Mouse (Mus musculus): ENCODE results near the gene Sept10. TPM values are rescaled to one million over a fixed set of nuclear protein-coding genes. Genes with fewer than 3 reads are reported as not detected.

Sept10 gene
- polyA plus RNA-seq, 1 experiment from 2014 or later, result 40.1 TPM

DNA sequence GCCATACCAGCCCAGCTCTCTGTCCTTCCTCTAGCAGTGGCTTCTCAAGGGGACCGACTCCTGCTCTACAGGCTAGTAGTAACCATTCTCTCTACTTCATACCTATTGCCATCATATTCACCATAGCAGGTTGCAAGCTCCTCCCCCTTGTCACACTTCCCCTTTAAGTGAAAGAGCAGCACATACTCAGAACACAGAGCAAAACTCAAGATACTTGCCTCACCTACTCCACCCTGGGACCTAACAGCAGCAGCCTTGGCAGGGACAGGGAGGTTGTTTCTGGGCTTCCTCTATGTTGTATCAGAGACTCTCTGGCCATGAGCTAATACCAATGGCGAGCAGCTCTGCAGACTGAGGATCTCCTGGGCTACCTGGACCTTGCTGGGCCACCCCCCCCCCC is 96.2 kb downstream of the Sept10 start:
- Histone ChIP-seq H3K4me3 (ENCODE audit: control insufficient read depth in 1 of 2, insufficient read depth in 1 of 2, low read depth in 1 of 2, low read length in 2 of 2) (no peak overlapping the region), H3K27me3 (ENCODE audit: control insufficient read depth, insufficient read depth, low read length) (no peaks in the 10 kb centered on the region), H3K4me2 (ENCODE audit: low read length) (no peak overlapping the region), H3K9ac (ENCODE audit: low read length) (no peak overlapping the region), H3K27ac (replicated peaks in 1 of 2; ENCODE audit: control insufficient read depth in 1 of 2, insufficient read depth in 1 of 2, low read depth in 2 of 2, low read length in 2 of 2) (no peak overlapping the region), H3K9me3 (ENCODE audit: control insufficient read depth, low read length) (no peaks in the 10 kb centered on the region), H3K36me3 (ENCODE audit: control insufficient read depth, insufficient read depth, low read length) (no peaks in the 10 kb centered on the region), H3K4me1 (ENCODE audit: control insufficient read depth in 2 of 2, insufficient read depth in 2 of 2, low read length in 2 of 2) (peaks cover 2 to 4% of the 10 kb centered on the region in 2 experiments; a peak in 2 of 4 replicates)
- WGBS, result 88% methylated on average over 2 of the region's 2 CpGs
- ATAC-seq (ENCODE audit: insufficient number of reproducible peaks, insufficient read depth, low FRiP score, low read depth), result no peak

DNA sequence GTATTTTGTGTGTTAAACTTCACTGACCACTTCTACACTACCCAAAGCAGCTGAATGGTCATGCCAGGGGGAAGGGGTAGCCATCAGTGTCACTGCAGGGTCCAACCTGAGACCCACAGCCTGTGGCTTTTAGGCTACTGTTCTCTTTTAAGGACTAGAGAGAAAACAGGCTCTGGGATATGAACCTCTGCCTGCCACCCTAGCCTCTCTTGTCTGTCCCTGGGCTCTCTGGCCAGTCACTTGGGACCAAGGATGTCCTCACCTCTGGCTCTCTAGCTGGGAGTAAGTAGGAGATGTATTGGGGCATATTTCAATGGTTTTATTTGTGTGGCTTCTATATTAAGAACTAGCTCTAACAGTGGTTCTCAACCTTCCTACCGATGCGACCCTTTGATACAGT is 101.8 kb downstream of the Sept10 start:
- Histone ChIP-seq H3K27ac (replicated peaks in 1 of 2; ENCODE audit: control insufficient read depth in 1 of 2, insufficient read depth in 1 of 2, low read depth in 2 of 2, low read length in 2 of 2) (no peak overlapping the region), H3K27me3 (ENCODE audit: control insufficient read depth, insufficient read depth, low read length) (no peaks in the 10 kb centered on the region), H3K4me3 (ENCODE audit: control insufficient read depth in 1 of 2, insufficient read depth in 1 of 2, low read depth in 1 of 2, low read length in 2 of 2) (no peak overlapping the region), H3K4me2 (ENCODE audit: low read length) (no peak overlapping the region), H3K9me3 (ENCODE audit: control insufficient read depth, low read length) (no peaks in the 10 kb centered on the region), H3K4me1 (ENCODE audit: control insufficient read depth in 2 of 2, insufficient read depth in 2 of 2, low read length in 2 of 2) (peaks cover 2 to 7% of the 10 kb centered on the region in 2 experiments; a peak in 3 of 4 replicates), H3K36me3 (ENCODE audit: control insufficient read depth, insufficient read depth, low read length) (no peaks in the 10 kb centered on the region), H3K9ac (ENCODE audit: low read length) (no peak overlapping the region)
- no peak for ATAC-seq (ENCODE audit: insufficient number of reproducible peaks, insufficient read depth, low FRiP score, low read depth)
- 89% methylated on average over 2 of the region's 2 CpGs for WGBS

DNA sequence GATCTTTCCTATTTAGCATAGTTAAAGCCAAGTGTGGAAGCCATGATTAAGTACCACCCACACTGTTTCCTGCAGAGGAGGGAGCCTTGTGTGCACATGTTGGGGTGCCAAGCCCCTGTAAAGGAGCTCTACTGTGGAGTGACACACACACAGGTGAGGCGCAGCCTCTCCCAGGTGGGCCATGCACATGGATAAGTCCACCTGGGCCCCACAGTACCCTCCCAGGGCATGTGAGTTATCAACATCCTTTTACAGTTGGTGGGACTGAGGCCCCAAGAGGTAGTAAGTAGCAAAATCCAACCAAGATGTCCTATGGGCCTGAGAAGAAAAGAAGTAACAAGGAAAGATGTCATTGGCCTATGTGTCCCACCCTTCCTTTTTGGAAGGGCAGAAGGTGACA is 102.6 kb downstream of the Sept10 start:
- no peak overlapping the region for H3K27ac ChIP-seq (replicated peaks in 1 of 2; ENCODE audit: control insufficient read depth in 1 of 2, insufficient read depth in 1 of 2, low read depth in 2 of 2, low read length in 2 of 2)

DNA sequence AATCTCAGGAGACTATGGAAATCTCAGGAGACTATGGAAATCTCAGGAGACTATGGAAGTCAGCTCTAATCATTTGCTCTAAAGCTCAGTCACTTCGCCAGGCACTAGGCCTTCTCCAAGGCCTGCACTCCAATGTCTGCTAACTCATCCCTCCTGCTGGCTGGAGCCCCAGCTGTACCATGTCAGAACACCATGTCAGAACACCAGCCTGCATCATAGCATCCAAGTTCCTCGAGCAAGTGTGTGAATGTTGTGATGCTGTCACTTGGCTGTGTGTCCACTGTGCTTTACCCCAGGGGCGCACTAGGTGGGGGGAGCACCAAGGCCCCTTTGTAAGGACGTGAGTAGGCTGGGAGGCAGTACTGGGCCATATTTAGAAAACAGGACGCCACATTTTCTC is 104.1 kb downstream of the Sept10 start:
- WGBS, result 72% methylated on average over 5 of the region's 5 CpGs
- Histone ChIP-seq H3K27me3 (ENCODE audit: control insufficient read depth, insufficient read depth, low read length) (no peaks in the 10 kb centered on the region), H3K9me3 (ENCODE audit: control insufficient read depth, low read length) (no peaks in the 10 kb centered on the region), H3K36me3 (ENCODE audit: control insufficient read depth, insufficient read depth, low read length) (no peaks in the 10 kb centered on the region), H3K4me2 (ENCODE audit: low read length) (no peak overlapping the region), H3K9ac (ENCODE audit: low read length) (no peak overlapping the region), H3K27ac (replicated peaks in 1 of 2; ENCODE audit: control insufficient read depth in 1 of 2, insufficient read depth in 1 of 2, low read depth in 2 of 2, low read length in 2 of 2) (no peak overlapping the region), H3K4me3 (ENCODE audit: control insufficient read depth in 1 of 2, insufficient read depth in 1 of 2, low read depth in 1 of 2, low read length in 2 of 2) (no peak overlapping the region), H3K4me1 (ENCODE audit: control insufficient read depth in 2 of 2, insufficient read depth in 2 of 2, low read length in 2 of 2) (peaks cover 6 to 12% of the 10 kb centered on the region in 2 experiments; a peak in 3 of 4 replicates)
- ATAC-seq (ENCODE audit: insufficient number of reproducible peaks, insufficient read depth, low FRiP score, low read depth), result no peak

More for the DNA sequence above, 102.6 kb downstream of the Sept10 start:
- no peak for ATAC-seq (ENCODE audit: insufficient number of reproducible peaks, insufficient read depth, low FRiP score, low read depth)
- Histone ChIP-seq H3K4me1 (ENCODE audit: control insufficient read depth in 2 of 2, insufficient read depth in 2 of 2, low read length in 2 of 2) (peaks cover 6 to 12% of the 10 kb centered on the region in 2 experiments; a peak in 3 of 4 replicates), H3K9ac (ENCODE audit: low read length) (no peak overlapping the region), H3K9me3 (ENCODE audit: control insufficient read depth, low read length) (no peaks in the 10 kb centered on the region), H3K27me3 (ENCODE audit: control insufficient read depth, insufficient read depth, low read length) (no peaks in the 10 kb centered on the region), H3K4me2 (ENCODE audit: low read length) (no peak overlapping the region), H3K36me3 (ENCODE audit: control insufficient read depth, insufficient read depth, low read length) (no peaks in the 10 kb centered on the region), H3K4me3 (ENCODE audit: control insufficient read depth in 1 of 2, insufficient read depth in 1 of 2, low read depth in 1 of 2, low read length in 2 of 2) (no peak overlapping the region)
- 92% methylated on average over 1 of the region's 1 CpGs for WGBS

DNA sequence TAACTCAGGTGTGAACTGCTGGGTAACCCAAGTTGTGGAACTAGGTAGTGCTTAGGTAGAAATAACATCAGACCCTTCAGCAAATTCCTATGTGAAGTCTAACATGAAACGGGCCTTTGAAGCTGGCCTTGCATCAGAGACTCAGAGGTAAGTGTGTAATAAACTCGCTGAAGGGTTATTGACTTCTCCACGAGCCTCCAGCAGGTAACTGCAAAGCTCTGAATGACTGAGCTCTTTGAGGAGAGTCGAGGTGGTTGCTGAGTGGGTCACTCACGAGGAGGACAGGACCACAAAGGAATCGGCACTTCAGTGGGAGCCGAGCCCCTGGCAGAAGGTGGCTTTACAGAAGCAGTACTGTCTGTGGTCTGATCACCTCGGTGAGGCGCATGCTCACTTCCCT is 105.3 kb downstream of the Sept10 start:
- Histone ChIP-seq H3K4me2 (ENCODE audit: low read length) (no peak overlapping the region), H3K36me3 (ENCODE audit: control insufficient read depth, insufficient read depth, low read length) (no peaks in the 10 kb centered on the region), H3K9me3 (ENCODE audit: control insufficient read depth, low read length) (no peaks in the 10 kb centered on the region), H3K27ac (replicated peaks in 1 of 2; ENCODE audit: control insufficient read depth in 1 of 2, insufficient read depth in 1 of 2, low read depth in 2 of 2, low read length in 2 of 2) (no peak overlapping the region), H3K4me3 (ENCODE audit: control insufficient read depth in 1 of 2, insufficient read depth in 1 of 2, low read depth in 1 of 2, low read length in 2 of 2) (no peak overlapping the region), H3K27me3 (ENCODE audit: control insufficient read depth, insufficient read depth, low read length) (no peaks in the 10 kb centered on the region), H3K4me1 (ENCODE audit: control insufficient read depth in 2 of 2, insufficient read depth in 2 of 2, low read length in 2 of 2) (peaks cover 6 to 12% of the 10 kb centered on the region in 2 experiments; a peak in 3 of 4 replicates), H3K9ac (ENCODE audit: low read length) (no peak overlapping the region)
- 80% methylated on average over 9 of the region's 9 CpGs for WGBS
- no peak for ATAC-seq (ENCODE audit: insufficient number of reproducible peaks, insufficient read depth, low FRiP score, low read depth)

DNA sequence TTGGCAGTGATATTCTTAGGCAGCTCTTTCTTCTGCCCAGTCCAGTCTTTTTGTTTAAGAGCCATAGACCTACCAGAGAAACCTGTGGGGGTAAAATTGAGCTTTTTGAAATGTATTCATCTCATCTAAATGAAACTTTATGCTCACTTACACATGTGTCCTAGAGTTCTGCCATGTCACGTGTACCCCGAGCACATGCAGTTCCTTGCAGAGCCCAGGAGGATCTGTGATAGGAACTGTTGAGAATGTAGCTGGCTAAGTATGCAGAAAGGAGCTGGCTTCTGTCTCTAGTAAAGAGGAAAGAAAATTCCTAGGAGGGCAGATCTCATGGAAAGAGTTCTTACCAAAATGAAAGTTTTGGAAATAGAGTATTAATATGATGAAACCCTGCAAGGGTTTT is 106.0 kb downstream of the Sept10 start:
- no peak for ATAC-seq (ENCODE audit: insufficient number of reproducible peaks, insufficient read depth, low FRiP score, low read depth)
- peaks cover 6 to 12% of the 10 kb centered on the region in 2 experiments; a peak in 3 of 4 replicates for H3K4me1 ChIP-seq (ENCODE audit: control insufficient read depth in 2 of 2, insufficient read depth in 2 of 2, low read length in 2 of 2)
- WGBS, result 79% methylated on average over 2 of the region's 2 CpGs
- no peak overlapping the region for H3K4me2 ChIP-seq (ENCODE audit: low read length)
- H3K9ac ChIP-seq (ENCODE audit: low read length), result no peak overlapping the region
- H3K27me3 ChIP-seq (ENCODE audit: control insufficient read depth, insufficient read depth, low read length), result no peaks in the 10 kb centered on the region
- H3K36me3 ChIP-seq (ENCODE audit: control insufficient read depth, insufficient read depth, low read length), result no peaks in the 10 kb centered on the region
- H3K4me3 ChIP-seq (ENCODE audit: control insufficient read depth in 1 of 2, insufficient read depth in 1 of 2, low read depth in 1 of 2, low read length in 2 of 2), result no peak overlapping the region
- H3K27ac ChIP-seq (replicated peaks in 1 of 2; ENCODE audit: control insufficient read depth in 1 of 2, insufficient read depth in 1 of 2, low read depth in 2 of 2, low read length in 2 of 2), result no peak overlapping the region
- no peaks in the 10 kb centered on the region for H3K9me3 ChIP-seq (ENCODE audit: control insufficient read depth, low read length)

DNA sequence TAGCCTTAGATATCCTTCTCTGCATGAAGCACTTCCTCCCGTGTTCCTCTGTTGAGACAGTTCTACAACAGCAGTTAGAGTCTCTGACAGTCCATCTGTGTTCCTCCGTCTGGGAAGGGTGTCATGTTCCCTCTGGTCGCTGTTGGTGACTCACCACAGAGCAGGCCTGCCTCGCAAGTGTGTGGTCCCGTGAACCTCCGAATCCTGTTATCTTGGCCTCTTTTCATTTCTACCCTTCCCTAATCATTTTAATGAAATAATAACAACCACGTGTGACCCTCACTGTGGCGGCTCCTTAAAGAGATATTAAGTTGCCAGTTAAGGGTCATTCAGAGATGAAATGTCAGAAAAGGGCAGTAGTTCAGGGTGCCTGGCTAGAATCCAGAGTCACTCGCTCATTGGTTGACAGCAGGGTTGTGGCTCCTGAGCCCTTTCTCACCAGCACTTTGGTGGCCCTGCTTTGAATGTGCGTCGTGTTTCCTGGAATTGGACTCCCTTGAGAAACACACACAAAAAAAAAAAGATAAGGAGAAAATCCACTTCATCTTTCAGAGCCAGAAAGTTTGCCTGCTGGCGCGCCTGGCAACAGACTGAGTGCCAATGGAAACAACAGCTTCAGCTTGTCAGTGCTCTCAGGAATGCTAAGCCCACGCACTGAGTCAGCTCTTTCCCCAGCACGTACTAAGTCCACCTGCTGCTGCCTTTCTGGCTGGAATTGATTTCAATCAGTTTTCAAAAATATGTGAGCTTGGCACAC is 106.9 kb downstream of the Sept10 start:
- peaks cover 6 to 12% of the 10 kb centered on the region in 2 experiments; a peak in 3 of 4 replicates for H3K4me1 ChIP-seq (ENCODE audit: control insufficient read depth in 2 of 2, insufficient read depth in 2 of 2, low read length in 2 of 2)
- H3K9me3 ChIP-seq (ENCODE audit: control insufficient read depth, low read length), result no peaks in the 10 kb centered on the region
- H3K36me3 ChIP-seq (ENCODE audit: control insufficient read depth, insufficient read depth, low read length), result no peaks in the 10 kb centered on the region
- H3K27me3 ChIP-seq (ENCODE audit: control insufficient read depth, insufficient read depth, low read length), result no peaks in the 10 kb centered on the region
- 0 out of 4 replicates have a peak overlapping the region, but pooled peaks of 1 of the 2 experiments have one; percentile 6 for H3K27ac ChIP-seq (replicated peaks in 1 of 2; ENCODE audit: control insufficient read depth in 1 of 2, insufficient read depth in 1 of 2, low read depth in 2 of 2, low read length in 2 of 2)
- ATAC-seq (ENCODE audit: insufficient number of reproducible peaks, insufficient read depth, low FRiP score, low read depth), result 0 out of 2 replicates have a peak, but pooled peaks have one; percentile 58
- H3K4me2 ChIP-seq (ENCODE audit: low read length), result peak overlapping the region; percentile 40
- no peak overlapping the region for H3K9ac ChIP-seq (ENCODE audit: low read length)
- 14% methylated on average over 15 of the region's 15 CpGs for WGBS
- no peak overlapping the region for H3K4me3 ChIP-seq (ENCODE audit: control insufficient read depth in 1 of 2, insufficient read depth in 1 of 2, low read depth in 1 of 2, low read length in 2 of 2)
